Mouse (Mus musculus) hindbrain, embryonic 10.5 days (tissue): ENCODE results near the gene Ube2t. TPM values are rescaled to one million over a fixed set of nuclear protein-coding genes. Genes with fewer than 3 reads are reported as not detected.
A peak's percentile ranks its signal among the peaks of the same experiment; 100 is the strongest.

Experiments used
- DNase-seq: peaks from one replicate; pipeline ENCODE4 v3.0.0-alpha.2; 2017; ENCODE audit warnings: low spot score
- H3K27ac ChIP-seq: fragments of 300-500 bp; sonication (generic); 2 replicates; pipeline ENCODE4 v1.5.1; 2016; ENCODE audit warnings: mild to moderate bottlenecking, moderate library complexity
- H3K27me3 ChIP-seq: fragments of 300-500 bp; sonication (generic); 2 replicates; pipeline ENCODE4 v1.6.1; 2016; ENCODE audit warnings: mild to moderate bottlenecking; ENCODE audit not compliant: poor library complexity, insufficient read depth, severe bottlenecking
- H3K36me3 ChIP-seq: fragments of 300-500 bp; sonication (generic); 2 replicates; pipeline ENCODE4 v1.6.1; 2016; ENCODE audit warnings: mild to moderate bottlenecking, moderate library complexity
- H3K4me1 ChIP-seq: fragments of 300-500 bp; sonication (generic); replicated peaks from 2 replicates; pipeline ENCODE4 v1.6.1; 2016; ENCODE audit warnings: mild to moderate bottlenecking
- H3K4me3 ChIP-seq: fragments of 300-500 bp; sonication (generic); 2 replicates; pipeline ENCODE4 v1.5.1; 2016; ENCODE audit warnings: mild to moderate bottlenecking, moderate library complexity
- H3K9me3 ChIP-seq: fragments of 300-500 bp; sonication (generic); 2 replicates; pipeline ENCODE4 v1.6.1; 2016; ENCODE audit warnings: mild to moderate bottlenecking, moderate library complexity
- WGBS: fragments of 180-500 bp; shearing (Covaris S2); methylation state at CpG from one replicate; pipeline ENCODE4 v1.1.7; 2016; 5-methylcytosine and 5-hydroxymethylcytosine counted together
- polyA plus RNA-seq: library from polyadenylated mRNA; unstranded; fragments of >200 nt; fragmentation: Nextera tagmentation; extraction: Ambion mirVana; gene quantifications from 2 replicates; pipeline ENCODE4 v1.2.1, GENCODE M21; 2016

Gene Ube2t
- polyA plus RNA-seq, 1 experiment from 2014 or later = 47.8 TPM

- Histone ChIP-seq H3K27me3 (peaks cover 21% of the 10 kb centered on the region; the same call in 1 of the 2 replicates), H3K4me3 (no peak overlapping the region), H3K27ac (no peak overlapping the region), H3K4me1 (peaks cover 40% of the 10 kb centered on the region), H3K9me3 (0 out of 2 replicates have a peak, but pooled peaks cover 4% of the 10 kb centered on the region), H3K36me3 (no peaks in the 10 kb centered on the region)
- 90% methylated on average over 5 of the region's 5 CpGs for WGBS
- no peak for DNase-seq
Observed at GRCm38 (mm10) chr1:135020281-135020940, 58.0 kb downstream of the Ube2t start.

GRCm38 (mm10) chr1:135020970-135021369 lies 58.6 kb downstream of the Ube2t start:
- Histone ChIP-seq H3K4me1 (peaks cover 34% of the 10 kb centered on the region), H3K27ac (peak overlapping the region; percentile 64; the same call in 1 of the 2 replicates), H3K4me3 (no peak overlapping the region), H3K36me3 (no peaks in the 10 kb centered on the region), H3K27me3 (peaks cover 18% of the 10 kb centered on the region; the same call in 1 of the 2 replicates), H3K9me3 (0 out of 2 replicates have a peak, but pooled peaks cover 4% of the 10 kb centered on the region)
- no peak for DNase-seq
- WGBS = 60% methylated on average over 5 of the region's 5 CpGs

- peaks cover 29% of the 10 kb centered on the region for H3K4me1 ChIP-seq
- no peak overlapping the region for H3K27ac ChIP-seq
- no peak for DNase-seq
- H3K9me3 ChIP-seq = 0 out of 2 replicates have a peak, but pooled peaks cover 4% of the 10 kb centered on the region
- WGBS = 80% methylated on average over 5 of the region's 5 CpGs
- no peak overlapping the region for H3K4me3 ChIP-seq
- H3K36me3 ChIP-seq = no peaks in the 10 kb centered on the region
- peaks cover 17% of the 10 kb centered on the region; the same call in 1 of the 2 replicates for H3K27me3 ChIP-seq
Observed at GRCm38 (mm10) chr1:135021936-135022335, 59.6 kb downstream of the Ube2t start.

- Histone ChIP-seq H3K9me3 (peaks cover 10% of the 10 kb centered on the region), H3K4me3 (no peak overlapping the region), H3K36me3 (no peaks in the 10 kb centered on the region), H3K27me3 (peaks cover 7% of the 10 kb centered on the region; the same call in 1 of the 2 replicates), H3K4me1 (peaks cover 24% of the 10 kb centered on the region), H3K27ac (no peak overlapping the region)
- WGBS = 75% methylated on average over 1 of the region's 1 CpGs
- no peak for DNase-seq
Observed at GRCm38 (mm10) chr1:135023583-135023982, 61.2 kb downstream of the Ube2t start.

Other genes starting within 250 kb of the Ube2t start
- 6.7 and 7.2 TPM in 2 replicates for gene Ppp1r12b, start 6.6 kb upstream of the Ube2t start, polyA plus RNA-seq
- gene Lgr6, start 142.7 kb downstream of the Ube2t start, polyA plus RNA-seq = 0.26 and 0.47 TPM in 2 replicates
- gene Ptpn7, start 170.1 kb downstream of the Ube2t start, polyA plus RNA-seq = 1.7 and 2.7 TPM in 2 replicates
- gene Arl8a, start 184.3 kb downstream of the Ube2t start, polyA plus RNA-seq = 61.1 and 95.3 TPM in 2 replicates
- gene Gpr37l1, start 205.1 kb downstream of the Ube2t start, polyA plus RNA-seq = not detected in 2 replicates